Mouse (Mus musculus) testis, adult 2 months (tissue): Measurements from ENCODE around the gene Ifit3b. TPM values are rescaled to one million over a fixed set of nuclear protein-coding genes. Genes with fewer than 3 reads are reported as not detected.

Experiments used
- H3K27ac ChIP-seq: fragments of 200-500 bp; 2 replicates; pipeline ENCODE4 v1.5.1; 2012; ENCODE audit warnings: low read depth, low read length; ENCODE audit not compliant: control insufficient read depth, insufficient read depth
- H3K27me3 ChIP-seq: fragments of 200-500 bp; 2 replicates; pipeline ENCODE4 v1.6.1; 2012; ENCODE audit warnings: mild to moderate bottlenecking, low read length, moderate library complexity; ENCODE audit not compliant: control insufficient read depth, insufficient read depth
- H3K36me3 ChIP-seq: fragments of 200-500 bp; 2 replicates; pipeline ENCODE4 v1.6.1; 2012; ENCODE audit warnings: mild to moderate bottlenecking, low read length; ENCODE audit not compliant: control insufficient read depth, insufficient read depth
- H3K4me1 ChIP-seq: fragments of 200-500 bp; 2 replicates; pipeline ENCODE4 v1.6.1; 2012; ENCODE audit warnings: low read length; ENCODE audit not compliant: control insufficient read depth, insufficient read depth
- H3K4me3 ChIP-seq: fragments of 200-500 bp; 2 replicates; pipeline ENCODE4 v1.5.1; 2012; ENCODE audit warnings: low read depth, mild to moderate bottlenecking, low read length, moderate library complexity, mixed read lengths; ENCODE audit not compliant: control insufficient read depth
- CTCF ChIP-seq: fragments of 200-500 bp; IDR thresholded peaks from 2 replicates; pipeline ENCODE4 v1.5.1; 2012; ENCODE audit warnings: low read depth, mild to moderate bottlenecking, inconsistent platforms, low read length, moderate library complexity; ENCODE audit not compliant: control insufficient read depth, insufficient read depth, insufficient replicate concordance
- POLR2A ChIP-seq: fragments of 200-500 bp; IDR thresholded peaks from 2 replicates; pipeline ENCODE4 v1.6.1; 2012; ENCODE audit warnings: low read depth, mild to moderate bottlenecking, inconsistent platforms, low read length, moderate library complexity; ENCODE audit not compliant: control insufficient read depth
- polyA plus RNA-seq: library from polyadenylated mRNA; depleted of rRNA; stranded (reverse); fragments of >200 nt; gene quantifications from 2 replicates; pipeline ENCODE4 v1.2.3, GENCODE M21; 2012; rRNA removed

Gene Ifit3b
- polyA plus RNA-seq, 1 experiment, result 0.14 TPM

- H3K4me1 ChIP-seq, result no peaks in the 10 kb centered on the region
- no peak overlapping the region for H3K4me3 ChIP-seq
- no peaks in the 10 kb centered on the region for H3K36me3 ChIP-seq
- H3K27ac ChIP-seq, result no peak overlapping the region
- H3K27me3 ChIP-seq, result no peaks in the 10 kb centered on the region
- TF ChIP-seq POLR2A (no peak), CTCF (no peak)
These were observed 55.0 kb downstream of the Ifit3b start for GRCm38 (mm10) chr19:34662740-34663139.

Other genes starting within 250 kb of the Ifit3b start
- 0.35 and 11.4 TPM in 2 replicates for gene Ch25h, start 132.8 kb upstream of the Ifit3b start, polyA plus RNA-seq
- 3.0 and 3.8 TPM in 2 replicates for gene Lipa, start 80.5 kb upstream of the Ifit3b start, polyA plus RNA-seq
- gene Ifit2, start 57.3 kb upstream of the Ifit3b start, polyA plus RNA-seq, result 0.05 and 0.14 TPM in 2 replicates
- gene Ifit3, start 24.4 kb upstream of the Ifit3b start, polyA plus RNA-seq, result 0.30 and 0.37 TPM in 2 replicates
- not detected in 2 replicates for gene Ifit1bl1, start 6.0 kb upstream of the Ifit3b start, polyA plus RNA-seq
- not detected in 2 replicates for gene Ifit1bl2, start 32.8 kb downstream of the Ifit3b start, polyA plus RNA-seq
- gene Ifit1, start 32.9 kb downstream of the Ifit3b start, polyA plus RNA-seq, result 0.15 and 0.16 TPM in 2 replicates
- gene Slc16a12, start 139.3 kb downstream of the Ifit3b start, polyA plus RNA-seq, result 0.33 and 0.57 TPM in 2 replicates